Mouse (Mus musculus) liver, adult 2 months (tissue): ENCODE data around the gene Med16.

Experiments
- CTCF ChIP-seq: fragments of 200-500 bp; IDR thresholded peaks from 2 replicates; pipeline ENCODE4 v1.5.1; 2011; ENCODE audit warnings: low read depth, low read length, control low read depth
- POLR2A ChIP-seq: fragments of 200-500 bp; IDR thresholded peaks from 2 replicates; pipeline ENCODE4 v1.6.1; 2011; ENCODE audit warnings: low read length, control low read depth; ENCODE audit not compliant: insufficient read depth; ENCODE audit errors: extremely low read depth

- TF ChIP-seq POLR2A = no peak
- TF ChIP-seq CTCF = no peak
Measured at GRCm38 (mm10) chr10:79929967-79930825, 21.5 kb upstream of the Med16 start.
